Mouse (Mus musculus) layer of hippocampus, postnatal 25 days (tissue): ENCODE results near the gene Zfp946. TPM values are rescaled to one million over a fixed set of nuclear protein-coding genes. Genes with fewer than 3 reads are reported as not detected.

Experiments
- DNase-seq, 2 experiments: peaks; one replicate each; pipeline ENCODE4 v3.0.0; 2022; ENCODE audit warnings: mixed read lengths in 2 of 2, low spot score in 1 of 2; ENCODE audit errors: extremely low spot score in 1 of 2
- total RNA-seq, 2 experiments: library from RNA; stranded (reverse); gene quantifications; 2 replicates each; pipeline ENCODE4 v1.2.3; 2021

Zfp946 gene
- 10 to 100 TPM; 10.2 to 11.4 TPM for total RNA-seq

GRCm38 (mm10) chr17:22423952-22424617 lies at the start of gene Zfp946:
TSS of gene Zfp946 (plus strand) at chr17:22424222.
- peak; percentile 58 to 61 for DNase-seq

- no peak for DNase-seq
Measured at GRCm38 (mm10) chr17:22410756-22411155, 13.3 kb upstream of the Zfp946 start.

DNA sequence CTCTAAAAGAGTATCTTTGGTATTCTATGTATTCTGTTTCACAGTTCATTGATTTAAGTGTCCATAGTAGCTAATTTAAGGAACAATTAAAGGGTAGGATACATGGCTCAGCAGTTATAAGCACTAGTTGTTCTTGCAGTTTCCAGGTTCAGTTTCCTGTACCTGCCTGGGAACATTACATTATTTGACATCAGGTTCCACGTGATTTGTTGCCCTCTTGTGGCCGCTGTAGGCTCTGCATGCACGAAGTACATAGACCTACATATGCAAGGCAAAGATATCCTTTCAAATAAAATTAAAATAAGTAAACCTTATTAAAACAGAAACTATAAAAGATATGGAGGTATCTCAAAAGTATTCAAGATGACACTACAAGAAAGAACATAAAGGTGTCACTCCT lies 6.5 kb upstream of the Zfp946 start:
- peak; percentile 21 to 73 for DNase-seq

DNA sequence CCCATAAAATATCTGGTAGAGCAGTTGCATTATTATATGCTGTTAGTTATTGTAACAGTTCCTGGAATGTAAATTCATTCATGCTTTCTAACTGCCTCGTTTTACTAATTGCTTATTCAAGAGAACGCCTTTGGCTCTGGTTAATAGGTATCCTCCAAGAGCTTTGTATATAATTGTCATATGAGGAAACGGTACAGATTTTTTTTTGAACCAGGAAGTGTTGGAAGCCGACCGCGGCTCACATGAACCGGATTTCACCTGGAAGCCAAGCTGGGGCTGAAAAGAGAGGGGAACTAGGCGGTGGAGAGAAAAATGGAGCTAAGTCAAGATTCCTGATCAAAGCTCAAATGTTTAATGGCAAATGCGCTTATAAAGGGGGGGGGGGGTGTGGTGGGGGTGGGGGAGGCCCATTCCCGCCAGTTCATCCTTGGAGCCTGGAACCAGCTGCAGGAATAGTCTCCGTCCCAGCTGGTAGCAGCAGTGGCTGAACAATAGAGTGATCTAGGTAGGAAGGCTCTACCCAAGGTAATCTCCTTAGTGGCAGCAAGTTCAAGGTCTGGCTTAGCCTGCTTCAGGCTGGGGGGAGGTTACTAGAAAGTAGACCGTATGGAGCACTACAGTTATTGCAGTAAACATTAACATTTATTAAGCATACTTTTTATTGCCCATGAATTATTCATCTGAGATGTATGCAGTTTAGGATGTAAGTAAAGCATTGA lies 773 bp downstream of the Zfp946 start:
- DNase-seq, result no peak

DNA sequence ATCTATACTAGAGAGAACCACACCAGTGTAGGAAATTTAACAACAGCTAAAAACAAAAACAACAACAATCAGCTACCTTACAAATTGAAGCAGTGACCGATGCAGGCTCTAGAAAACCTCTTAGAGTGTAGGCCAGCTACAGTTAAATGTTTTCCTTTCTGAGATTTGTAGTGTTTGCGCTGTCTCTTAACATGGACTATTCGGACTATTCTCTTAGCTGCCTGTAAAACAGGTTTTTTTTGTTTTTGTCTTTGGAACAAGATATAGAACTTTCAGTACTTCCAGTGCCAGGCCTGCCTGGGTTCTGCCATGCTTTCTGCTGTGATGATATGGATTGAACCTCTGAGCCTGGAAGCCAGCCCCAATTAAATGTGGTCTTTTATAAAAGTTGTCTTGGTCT lies 23.7 kb downstream of the Zfp946 start:
- DNase-seq, result no peak

DNA sequence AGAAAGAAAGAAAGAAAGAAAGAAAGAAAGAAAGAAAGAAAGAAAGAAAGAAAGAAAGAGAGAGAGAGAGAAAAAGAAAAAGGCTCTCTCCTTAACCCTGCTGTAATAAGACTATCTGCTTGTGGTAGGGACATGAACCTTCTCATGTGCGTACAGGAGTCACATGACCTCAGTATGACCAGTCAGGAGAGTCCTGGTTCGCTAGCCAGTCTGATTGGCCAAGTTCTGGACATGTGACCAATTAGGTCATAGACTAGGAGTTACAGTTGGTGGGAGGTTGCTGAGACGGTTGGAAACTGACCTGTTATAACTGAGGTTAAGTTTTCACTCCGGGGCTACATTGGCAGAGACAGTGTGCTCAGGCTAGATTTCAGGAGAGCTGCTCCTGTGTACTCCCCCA lies 73.1 kb downstream of the Zfp946 start:
- DNase-seq, result no peak

Other genes with a start within 250 kb of the Zfp946 start
- 1 to 10 TPM; 4.7 to 5.5 TPM for gene Zfp994, start 198.6 kb upstream of the Zfp946 start, total RNA-seq
- 10 to 100 TPM; 10.2 to 11.4 TPM for gene CT030661.1, start 109.4 kb upstream of the Zfp946 start, total RNA-seq
- gene Zfp944, start 62.8 kb upstream of the Zfp946 start, total RNA-seq, result 1 to 10 TPM; 9.1 to 9.8 TPM
- 10 to 100 TPM in 1 of 2 experiments, 1 to 10 TPM in 1; 9.9 to 10.6 TPM for gene Zfp758, start 62.8 kb upstream of the Zfp946 start, total RNA-seq
- gene Vmn2r111, start 149.3 kb downstream of the Zfp946 start, total RNA-seq, result not detected
- gene Vmn2r112, start 176.7 kb downstream of the Zfp946 start, total RNA-seq, result not detected